Mouse (Mus musculus) frontal cortex, adult (tissue): ENCODE results near the gene Kif24.
A peak's percentile ranks its signal among the peaks of the same experiment; 100 is the strongest.

Experiments
- ATAC-seq: cut with Nextera tagmentation; 2 replicates; pipeline ENCODE4 v1.9.2; 2017; ENCODE audit warnings: mild to moderate bottlenecking, moderate library complexity, mixed read lengths; ENCODE audit not compliant: low TSS enrichment

Gene Kif24

GRCm38 (mm10) chr4:41401167-41401566, 63.5 kb downstream of the Kif24 start:
- ATAC-seq, result no peak

GRCm38 (mm10) chr4:41399904-41400303, 64.8 kb downstream of the Kif24 start:
- ATAC-seq, result no peak

- ATAC-seq, result no peak
Measured at GRCm38 (mm10) chr4:41398353-41398752, 66.3 kb downstream of the Kif24 start.

GRCm38 (mm10) chr4:41394651-41395050, 70.0 kb downstream of the Kif24 start:
- ATAC-seq, result no peak

- ATAC-seq, result no peak
Measured at GRCm38 (mm10) chr4:41391015-41391414, 73.7 kb downstream of the Kif24 start.

- ATAC-seq, result peak; percentile 82
Measured at GRCm38 (mm10) chr4:41390122-41390521, 74.6 kb downstream of the Kif24 start.

GRCm38 (mm10) chr4:41389240-41389639, 75.4 kb downstream of the Kif24 start:
- ATAC-seq, result no peak

GRCm38 (mm10) chr4:41388616-41389015, 76.1 kb downstream of the Kif24 start:
- ATAC-seq, result no peak

GRCm38 (mm10) chr4:41387755-41388469, 76.8 kb downstream of the Kif24 start:
- ATAC-seq, result 0 out of 2 replicates have a peak, but pooled peaks have one; percentile 11

- ATAC-seq, result no peak
Measured at GRCm38 (mm10) chr4:41386412-41386975, 78.2 kb downstream of the Kif24 start.

GRCm38 (mm10) chr4:41381213-41381950, 83.3 kb downstream of the Kif24 start:
- no peak for ATAC-seq

GRCm38 (mm10) chr4:41377567-41377966, 87.1 kb downstream of the Kif24 start:
- no peak for ATAC-seq

GRCm38 (mm10) chr4:41369702-41370437, 94.8 kb downstream of the Kif24 start:
- no peak for ATAC-seq

GRCm38 (mm10) chr4:41368198-41368597, 96.5 kb downstream of the Kif24 start:
- ATAC-seq, result no peak

GRCm38 (mm10) chr4:41361059-41361458, 103.6 kb downstream of the Kif24 start:
- ATAC-seq, result no peak

- no peak for ATAC-seq
Measured at GRCm38 (mm10) chr4:41359358-41359757, 105.3 kb downstream of the Kif24 start.

- no peak for ATAC-seq
Measured at GRCm38 (mm10) chr4:41358669-41359068, 106.0 kb downstream of the Kif24 start.

GRCm38 (mm10) chr4:41357154-41357553, 107.5 kb downstream of the Kif24 start:
- ATAC-seq, result no peak

GRCm38 (mm10) chr4:41353265-41353664, 111.4 kb downstream of the Kif24 start:
- ATAC-seq, result no peak

- ATAC-seq, result no peak
Measured at GRCm38 (mm10) chr4:41352758-41353157, 111.9 kb downstream of the Kif24 start.

GRCm38 (mm10) chr4:41349199-41349591, 115.5 kb downstream of the Kif24 start:
- no peak for ATAC-seq

- ATAC-seq, result peak; percentile 99
Measured at GRCm38 (mm10) chr4:41348584-41349198, 116.0 kb downstream of the Kif24 start, which contains the start of gene Ubap1. Ubap1 (plus strand) TSS chr4:41348996.
